Mouse (Mus musculus): Measurements from ENCODE around the gene Pwwp2b. TPM values are rescaled to one million over a fixed set of nuclear protein-coding genes. Genes with fewer than 3 reads are reported as not detected.

Pwwp2b gene
- polyA plus RNA-seq, 1 experiment from 2014 or later = 2.3 TPM

GRCm38 (mm10) chr7:139249406-139250210 is 1.3 kb downstream of the Pwwp2b start:
- no peak overlapping the region for H3K9ac ChIP-seq
- H3K27ac ChIP-seq = no peak overlapping the region

DNA sequence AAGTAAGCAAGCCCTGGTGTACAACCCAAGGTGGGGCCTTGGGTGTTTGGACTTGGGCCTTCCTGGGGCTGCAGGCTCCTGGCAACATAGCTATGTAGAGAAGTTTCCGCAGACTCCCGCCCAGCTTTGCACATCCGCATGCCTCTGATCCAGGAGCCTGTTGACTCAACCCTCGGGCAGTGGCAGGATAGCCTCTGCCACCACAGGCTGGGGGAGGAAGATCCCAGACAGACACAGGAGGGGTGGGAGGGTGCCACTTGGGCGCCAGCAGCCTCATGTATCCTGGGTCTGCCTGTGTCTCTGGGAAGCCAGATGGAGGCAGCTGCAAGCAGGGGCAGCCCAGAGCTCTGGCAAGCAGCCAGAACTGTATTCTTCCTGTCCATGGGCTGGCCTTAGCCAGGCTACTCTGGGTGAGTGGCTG is 3.6 kb downstream of the Pwwp2b start:
- Histone ChIP-seq H3K4me3 (no peak overlapping the region), H3K4me1 (peaks cover 67% of the 10 kb centered on the region), H3K27ac (no peak overlapping the region), H3K4me2 (no peak overlapping the region), H3K27me3 (replicated peaks) (peaks cover 41% of the 10 kb centered on the region), H3K36me3 (peaks cover 18% of the 10 kb centered on the region), H3K9me3 (replicated peaks) (no peaks in the 10 kb centered on the region), H3K9ac (no peak overlapping the region)
- no peak for ATAC-seq
- 59% methylated on average over 5 of the region's 5 CpGs for WGBS (ENCODE audit: insufficient replicate concordance)

More at GRCm38 (mm10) chr7:139249406-139250210, 1.3 kb downstream of the Pwwp2b start:
- Histone ChIP-seq H3K27me3 (replicated peaks) (peaks cover 50% of the 10 kb centered on the region), H3K4me1 (peaks cover 72% of the 10 kb centered on the region), H3K4me3 (peak overlapping the region; percentile 64; the same call in 1 of the 2 replicates), H3K4me2 (peak overlapping the region; percentile 82), H3K36me3 (peaks cover under 1% of the 10 kb centered on the region; the same call in 1 of the 2 replicates), H3K9me3 (replicated peaks) (no peaks in the 10 kb centered on the region)
- 29% methylated on average over 7 of the region's 7 CpGs for WGBS (ENCODE audit: insufficient replicate concordance)
- ATAC-seq = peak; percentile 43

DNA sequence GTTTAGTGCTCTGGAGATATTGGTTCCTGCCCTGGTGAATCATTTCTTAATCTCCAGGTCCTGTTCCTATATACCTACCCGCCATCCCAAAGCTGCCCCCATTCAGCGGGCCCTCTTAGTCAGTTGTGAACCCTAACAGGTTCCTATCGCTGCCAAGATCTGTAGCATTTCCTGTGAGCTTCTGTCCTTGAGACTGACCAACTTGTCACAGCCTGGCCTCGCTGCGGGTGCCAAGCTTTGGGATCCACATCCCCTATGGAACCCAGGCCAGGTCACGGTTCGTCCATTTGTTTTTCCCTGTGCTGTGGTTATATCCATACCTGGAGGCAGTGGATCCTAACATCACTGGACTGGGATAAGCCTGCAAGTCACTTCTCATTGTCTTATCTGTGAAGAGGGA is 4.3 kb downstream of the Pwwp2b start:
- 55% methylated on average over 7 of the region's 7 CpGs for WGBS (ENCODE audit: insufficient replicate concordance)
- Histone ChIP-seq H3K4me3 (no peak overlapping the region), H3K4me1 (peaks cover 60% of the 10 kb centered on the region), H3K4me2 (no peak overlapping the region), H3K36me3 (peaks cover 18% of the 10 kb centered on the region), H3K27me3 (replicated peaks) (peaks cover 34% of the 10 kb centered on the region), H3K27ac (no peak overlapping the region), H3K9me3 (replicated peaks) (no peaks in the 10 kb centered on the region), H3K9ac (no peak overlapping the region)
- ATAC-seq = no peak

DNA sequence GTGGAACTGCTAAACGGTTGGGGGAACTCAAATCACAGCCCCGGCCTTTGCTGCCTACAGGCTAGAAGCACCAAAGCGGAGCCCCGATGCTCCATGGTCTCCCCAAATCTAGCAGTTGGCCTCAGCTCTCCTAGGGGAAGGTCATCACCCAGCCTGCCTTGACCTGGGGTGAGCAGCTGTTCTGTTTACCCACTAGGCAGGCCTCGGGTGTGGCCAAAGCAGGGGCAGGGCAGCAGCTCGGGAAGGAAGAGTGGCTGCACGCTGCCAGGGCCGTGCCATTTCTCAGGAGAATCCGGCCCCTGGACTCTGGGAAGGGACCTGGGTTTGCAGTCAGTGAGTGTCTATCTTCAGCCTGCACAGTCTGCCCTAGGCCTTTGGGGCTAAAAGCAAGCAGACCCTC is 4.7 kb downstream of the Pwwp2b start:
- Histone ChIP-seq H3K4me1 (peaks cover 56% of the 10 kb centered on the region), H3K9ac (no peak overlapping the region), H3K4me2 (no peak overlapping the region), H3K4me3 (no peak overlapping the region), H3K9me3 (replicated peaks) (no peaks in the 10 kb centered on the region), H3K36me3 (peaks cover 18% of the 10 kb centered on the region), H3K27ac (no peak overlapping the region), H3K27me3 (replicated peaks) (peaks cover 30% of the 10 kb centered on the region)
- no peak for ATAC-seq
- 40% methylated on average over 9 of the region's 9 CpGs for WGBS (ENCODE audit: insufficient replicate concordance)

- no peak overlapping the region for H3K27ac ChIP-seq
- peaks cover 52% of the 10 kb centered on the region for H3K4me1 ChIP-seq
- peaks cover 25% of the 10 kb centered on the region for H3K27me3 ChIP-seq (replicated peaks)
- WGBS (ENCODE audit: insufficient replicate concordance) = 15% methylated on average over 3 of the region's 3 CpGs
- no peak overlapping the region for H3K4me2 ChIP-seq
- no peak for ATAC-seq
- no peak overlapping the region for H3K4me3 ChIP-seq
- no peak overlapping the region for H3K9ac ChIP-seq
- no peaks in the 10 kb centered on the region for H3K9me3 ChIP-seq (replicated peaks)
- peaks cover 18% of the 10 kb centered on the region for H3K36me3 ChIP-seq
Observed at GRCm38 (mm10) chr7:139253462-139253861, 5.2 kb downstream of the Pwwp2b start.

DNA sequence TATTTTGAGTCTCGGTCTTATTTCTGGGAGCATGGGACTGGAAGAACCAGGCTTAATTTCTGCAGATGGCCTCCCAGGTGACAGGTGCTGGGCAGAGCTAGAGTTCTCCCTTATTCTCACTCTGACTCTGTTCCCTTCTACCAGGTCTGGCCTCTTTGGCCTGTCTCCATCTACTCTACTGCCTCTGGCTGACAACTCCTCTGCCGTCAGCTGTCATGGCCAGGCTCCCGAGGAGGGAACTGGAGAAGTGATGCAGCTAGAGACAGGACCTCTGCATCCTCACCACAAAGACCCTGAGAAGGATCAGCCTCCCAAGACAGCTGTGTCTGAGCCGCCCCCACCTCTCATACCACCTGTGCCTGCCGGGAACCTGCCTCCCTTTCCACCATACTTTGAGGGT is 6.3 kb downstream of the Pwwp2b start:
- peaks cover 41% of the 10 kb centered on the region for H3K4me1 ChIP-seq
- peaks cover 18% of the 10 kb centered on the region for H3K36me3 ChIP-seq

DNA sequence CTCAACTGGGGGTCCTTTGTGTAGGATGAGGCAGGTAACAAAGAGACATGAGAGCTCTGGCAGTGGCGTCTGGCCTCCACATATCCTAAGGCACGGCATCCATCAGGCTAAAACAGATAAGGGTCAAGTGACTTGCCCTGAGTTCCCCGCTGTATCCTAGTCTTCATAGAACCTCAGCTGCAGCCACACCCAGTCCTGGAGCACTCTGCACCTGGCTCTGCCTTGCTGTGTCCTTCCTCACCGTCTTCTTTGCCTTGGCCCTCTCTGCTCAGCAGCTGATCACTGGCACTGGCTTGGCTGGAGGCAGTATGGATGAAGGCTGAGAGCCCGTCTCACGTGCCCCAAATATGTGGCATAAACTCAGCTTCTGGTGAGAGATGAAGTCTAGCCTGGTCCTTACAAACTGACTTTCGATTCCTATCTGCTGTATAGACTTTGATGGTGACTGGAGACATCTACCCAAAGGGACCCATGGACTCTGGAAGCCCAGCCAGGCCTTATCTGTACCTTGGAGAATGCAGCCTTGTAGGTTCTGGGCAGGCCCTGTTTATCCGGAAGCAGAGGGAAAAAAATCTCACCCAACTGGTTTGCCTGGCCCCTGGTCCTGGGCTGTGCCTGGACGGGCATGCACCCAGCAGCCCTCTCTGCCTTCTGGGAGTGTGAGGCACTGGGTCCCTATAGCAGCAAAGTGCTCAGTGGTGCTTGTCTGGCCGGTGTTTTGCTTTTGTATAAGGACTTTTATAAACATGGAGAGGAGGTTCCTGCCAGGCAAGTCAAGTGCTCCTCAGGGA is 9.7 kb downstream of the Pwwp2b start:
- H3K27me3 ChIP-seq (replicated peaks) = no peaks in the 10 kb centered on the region

More for the DNA sequence above, 6.3 kb downstream of the Pwwp2b start:
- ATAC-seq = no peak
- Histone ChIP-seq H3K9ac (no peak overlapping the region), H3K27me3 (replicated peaks) (peaks cover 13% of the 10 kb centered on the region), H3K4me2 (no peak overlapping the region), H3K4me3 (no peak overlapping the region), H3K27ac (no peak overlapping the region), H3K9me3 (replicated peaks) (no peaks in the 10 kb centered on the region)
- WGBS (ENCODE audit: insufficient replicate concordance) = 65% methylated on average over 5 of the region's 5 CpGs

GRCm38 (mm10) chr7:139264337-139264736 is 16.1 kb downstream of the Pwwp2b start:
- H3K4me1 ChIP-seq = no peaks in the 10 kb centered on the region
- no peak overlapping the region for H3K27ac ChIP-seq
- 63% methylated on average over 4 of the region's 4 CpGs for WGBS (ENCODE audit: insufficient replicate concordance)
- no peaks in the 10 kb centered on the region for H3K27me3 ChIP-seq (replicated peaks)
- no peak overlapping the region for H3K9ac ChIP-seq
- H3K36me3 ChIP-seq = peaks cover 9% of the 10 kb centered on the region; the same call in 1 of the 2 replicates
- no peak overlapping the region for H3K4me2 ChIP-seq
- ATAC-seq = no peak
- H3K4me3 ChIP-seq = no peak overlapping the region
- H3K9me3 ChIP-seq (replicated peaks) = no peaks in the 10 kb centered on the region

More for the DNA sequence above, 9.7 kb downstream of the Pwwp2b start:
- Histone ChIP-seq H3K4me2 (no peak overlapping the region), H3K27ac (no peak overlapping the region), H3K4me3 (no peak overlapping the region), H3K9me3 (replicated peaks) (no peaks in the 10 kb centered on the region), H3K9ac (no peak overlapping the region), H3K4me1 (peaks cover 9% of the 10 kb centered on the region), H3K36me3 (peaks cover 24% of the 10 kb centered on the region)
- no peak for ATAC-seq
- 58% methylated on average over 10 of the region's 10 CpGs for WGBS (ENCODE audit: insufficient replicate concordance)

DNA sequence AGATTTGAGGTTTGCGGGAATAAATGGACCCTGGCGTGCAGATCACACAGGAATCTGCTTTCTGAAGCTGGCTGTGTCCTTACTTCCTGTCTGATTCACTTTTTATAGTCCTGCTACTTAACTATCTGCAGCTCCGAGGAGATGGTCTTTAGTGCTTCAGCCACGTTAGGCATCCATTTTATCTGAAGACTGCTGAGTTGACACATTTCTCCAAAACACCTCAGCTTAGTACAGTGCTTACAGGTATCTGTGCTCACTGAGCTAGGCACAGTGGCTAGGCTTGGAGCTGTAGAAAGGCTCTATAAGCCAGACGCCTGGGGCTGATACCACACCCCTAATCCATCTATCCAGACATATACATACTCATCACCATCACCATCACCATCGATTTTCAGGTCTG is 17.4 kb downstream of the Pwwp2b start:
- H3K9ac ChIP-seq = no peak overlapping the region
- H3K4me3 ChIP-seq = no peak overlapping the region
- ATAC-seq = no peak
- H3K27me3 ChIP-seq (replicated peaks) = no peaks in the 10 kb centered on the region
- H3K4me1 ChIP-seq = no peaks in the 10 kb centered on the region
- no peak overlapping the region for H3K27ac ChIP-seq
- H3K36me3 ChIP-seq = peaks cover 4% of the 10 kb centered on the region; the same call in 1 of the 2 replicates
- H3K4me2 ChIP-seq = no peak overlapping the region
- no peaks in the 10 kb centered on the region for H3K9me3 ChIP-seq (replicated peaks)
- WGBS (ENCODE audit: insufficient replicate concordance) = 63% methylated on average over 6 of the region's 6 CpGs

GRCm38 (mm10) chr7:139266431-139266830 is 18.1 kb downstream of the Pwwp2b start:
- WGBS (ENCODE audit: insufficient replicate concordance) = 65% methylated on average over 6 of the region's 6 CpGs
- H3K36me3 ChIP-seq = peaks cover 2% of the 10 kb centered on the region; the same call in 1 of the 2 replicates
- no peak overlapping the region for H3K9ac ChIP-seq
- no peak overlapping the region for H3K4me3 ChIP-seq
- no peaks in the 10 kb centered on the region for H3K27me3 ChIP-seq (replicated peaks)
- no peaks in the 10 kb centered on the region for H3K9me3 ChIP-seq (replicated peaks)
- H3K4me1 ChIP-seq = no peaks in the 10 kb centered on the region
- no peak overlapping the region for H3K4me2 ChIP-seq
- no peak for ATAC-seq
- no peak overlapping the region for H3K27ac ChIP-seq

DNA sequence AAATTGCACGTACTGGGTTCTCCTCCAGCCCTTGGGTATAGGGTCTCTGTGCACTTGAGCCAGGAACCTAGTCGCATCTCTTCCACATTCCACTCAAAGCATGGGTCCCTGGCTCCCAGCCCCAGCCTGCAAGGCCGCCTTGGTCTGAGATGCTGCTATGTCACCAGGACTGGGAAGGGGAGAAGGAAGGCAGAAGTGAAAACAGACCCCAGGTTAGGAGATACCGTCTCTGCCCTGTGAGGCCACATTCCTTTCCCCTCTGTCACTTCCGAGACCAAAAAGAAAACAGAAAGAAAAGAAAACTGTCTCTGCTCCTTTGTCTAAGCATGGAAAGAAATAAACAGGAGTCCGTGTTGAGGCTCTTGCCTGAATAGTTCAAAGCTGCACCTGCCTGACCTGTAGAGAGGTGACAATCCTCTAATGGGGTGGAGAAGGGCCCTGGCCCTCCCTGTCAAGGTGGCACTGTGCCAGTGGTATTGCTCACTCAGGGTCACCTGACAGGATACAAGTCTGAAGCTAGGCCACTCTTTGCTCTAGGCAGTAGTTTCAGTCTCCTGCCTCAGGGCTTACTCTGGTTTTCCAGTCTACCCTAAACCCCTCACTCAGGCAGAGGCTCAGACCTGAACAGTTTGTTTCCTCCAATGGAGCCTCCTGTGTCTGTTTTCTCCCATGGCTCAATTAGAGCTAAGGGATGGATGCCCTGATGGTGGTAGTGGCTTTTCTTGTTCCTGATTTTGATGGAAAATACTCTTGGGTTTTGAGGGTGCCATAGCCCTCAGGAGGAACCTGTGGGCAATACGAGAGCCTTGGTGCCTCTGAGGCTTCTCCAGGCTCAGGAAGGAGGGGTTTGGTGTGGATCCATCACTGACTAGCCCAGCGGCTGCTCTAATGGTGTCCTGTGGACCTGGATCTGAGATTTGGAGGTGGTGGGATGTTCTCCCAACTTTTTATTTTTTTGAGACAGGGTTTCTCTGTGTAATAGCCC is 18.9 kb downstream of the Pwwp2b start:
- Histone ChIP-seq H3K27ac (no peak overlapping the region), H3K4me3 (no peak overlapping the region), H3K4me2 (no peak overlapping the region), H3K36me3 (peaks cover 2% of the 10 kb centered on the region; the same call in 1 of the 2 replicates), H3K27me3 (replicated peaks) (no peaks in the 10 kb centered on the region), H3K4me1 (peaks cover 3% of the 10 kb centered on the region), H3K9ac (no peak overlapping the region), H3K9me3 (replicated peaks) (no peaks in the 10 kb centered on the region)
- WGBS (ENCODE audit: insufficient replicate concordance) = 61% methylated on average over 8 of the region's 8 CpGs
- ATAC-seq = no peak
